Mouse (Mus musculus) cortical plate, adult 2 months (tissue): ENCODE data around the gene Med12l.

ENCODE experiments used
- CTCF ChIP-seq: fragments of 200-500 bp; IDR thresholded peaks from 2 replicates; pipeline ENCODE4 v1.5.1; 2011; ENCODE audit warnings: mild to moderate bottlenecking, control low read depth, low read length; ENCODE audit not compliant: insufficient read depth; ENCODE audit errors: extremely low read depth
- POLR2A ChIP-seq: fragments of 200-500 bp; IDR thresholded peaks from 2 replicates; pipeline ENCODE4 v1.6.1; 2011; ENCODE audit warnings: mild to moderate bottlenecking, low read length, control low read depth; ENCODE audit not compliant: insufficient read depth; ENCODE audit errors: extremely low read depth

GRCm38 (mm10) chr3:58982896-58983837 is 22.5 kb upstream of the Med12l start:
- TF ChIP-seq CTCF (peak; percentile 73; the same call in 1 of the 2 replicates), POLR2A (no peak)
